Mouse (Mus musculus): ENCODE measurements around the gene 1810043G02Rik. TPM values are rescaled to one million over a fixed set of nuclear protein-coding genes. Genes with fewer than 3 reads are reported as not detected.

The 1810043G02Rik gene
- polyA plus RNA-seq, 1 experiment from 2014 or later: 34.2 TPM

Other genes with a start within 250 kb of the 1810043G02Rik start
- not detected in 2 replicates for gene Gm18596, start 235.9 kb upstream of the 1810043G02Rik start, polyA plus RNA-seq (2015; fragmentation: Nextera tagmentation; extraction: Ambion mirVana)
- not detected in 2 replicates for gene Gm9736, start 227.2 kb upstream of the 1810043G02Rik start, polyA plus RNA-seq (2015; fragmentation: Nextera tagmentation; extraction: Ambion mirVana)
- gene Gm3233, start 218.8 kb upstream of the 1810043G02Rik start, polyA plus RNA-seq (2015; fragmentation: Nextera tagmentation; extraction: Ambion mirVana): not detected in 2 replicates
- gene Gm3238, start 207.2 kb upstream of the 1810043G02Rik start, polyA plus RNA-seq (2015; fragmentation: Nextera tagmentation; extraction: Ambion mirVana): not detected in 2 replicates
- not detected in 2 replicates for gene Gm7138, start 201.6 kb upstream of the 1810043G02Rik start, polyA plus RNA-seq (2015; fragmentation: Nextera tagmentation; extraction: Ambion mirVana)
- not detected in 2 replicates for gene Gm3250, start 196.0 kb upstream of the 1810043G02Rik start, polyA plus RNA-seq (2015; fragmentation: Nextera tagmentation; extraction: Ambion mirVana)
- gene Gm7137, start 190.3 kb upstream of the 1810043G02Rik start, polyA plus RNA-seq (2015; fragmentation: Nextera tagmentation; extraction: Ambion mirVana): not detected in 2 replicates
- gene Gm9639, start 183.4 kb upstream of the 1810043G02Rik start, polyA plus RNA-seq (2015; fragmentation: Nextera tagmentation; extraction: Ambion mirVana): not detected in 2 replicates
- gene Gm19668, start 179.4 kb upstream of the 1810043G02Rik start, polyA plus RNA-seq (2015; fragmentation: Nextera tagmentation; extraction: Ambion mirVana): not detected in 2 replicates
- not detected in 2 replicates for gene Gm9507, start 166.7 kb upstream of the 1810043G02Rik start, polyA plus RNA-seq (2015; fragmentation: Nextera tagmentation; extraction: Ambion mirVana)
- gene Gm2696, start 163.8 kb upstream of the 1810043G02Rik start, polyA plus RNA-seq (2015; fragmentation: Nextera tagmentation; extraction: Ambion mirVana): not detected in 2 replicates
- not detected in 2 replicates for gene Krtap10-4, start 151.4 kb upstream of the 1810043G02Rik start, polyA plus RNA-seq (2015; fragmentation: Nextera tagmentation; extraction: Ambion mirVana)
- gene Krtap10-10, start 142.6 kb upstream of the 1810043G02Rik start, polyA plus RNA-seq (2015; fragmentation: Nextera tagmentation; extraction: Ambion mirVana): not detected in 2 replicates
- not detected in 2 replicates for gene Gm36176, start 131.7 kb upstream of the 1810043G02Rik start, polyA plus RNA-seq (2015; fragmentation: Nextera tagmentation; extraction: Ambion mirVana)
- not detected in 2 replicates for gene Gm10318, start 125.7 kb upstream of the 1810043G02Rik start, polyA plus RNA-seq (2015; fragmentation: Nextera tagmentation; extraction: Ambion mirVana)
- gene Gm3285, start 116.5 kb upstream of the 1810043G02Rik start, polyA plus RNA-seq (2015; fragmentation: Nextera tagmentation; extraction: Ambion mirVana): not detected in 2 replicates
- gene Lrrc3, start 76.0 kb upstream of the 1810043G02Rik start, polyA plus RNA-seq (2015; fragmentation: Nextera tagmentation; extraction: Ambion mirVana): 4.6 and 4.9 TPM in 2 replicates
- 0.59 and 0.95 TPM in 2 replicates for gene Trpm2, start 8.0 kb upstream of the 1810043G02Rik start, polyA plus RNA-seq (2015; fragmentation: Nextera tagmentation; extraction: Ambion mirVana)
- gene Pfkl, start 31.6 kb downstream of the 1810043G02Rik start, polyA plus RNA-seq (2015; fragmentation: Nextera tagmentation; extraction: Ambion mirVana): 190 and 194 TPM in 2 replicates
- 0.49 and 1.2 TPM in 2 replicates for gene Dnmt3l, start 63.4 kb downstream of the 1810043G02Rik start, polyA plus RNA-seq (2015; fragmentation: Nextera tagmentation; extraction: Ambion mirVana)
- gene Aire, start 65.1 kb downstream of the 1810043G02Rik start, polyA plus RNA-seq (2015; fragmentation: Nextera tagmentation; extraction: Ambion mirVana): 1.7 and 2.1 TPM in 2 replicates
- 8.5 and 9.5 TPM in 2 replicates for gene Icosl, start 90.8 kb downstream of the 1810043G02Rik start, polyA plus RNA-seq (2015; fragmentation: Nextera tagmentation; extraction: Ambion mirVana)
- gene D10Jhu81e, start 191.3 kb downstream of the 1810043G02Rik start, polyA plus RNA-seq (2015; fragmentation: Nextera tagmentation; extraction: Ambion mirVana): 50.7 and 54.7 TPM in 2 replicates
- 24.5 and 25.5 TPM in 2 replicates for gene Pwp2, start 206.6 kb downstream of the 1810043G02Rik start, polyA plus RNA-seq (2015; fragmentation: Nextera tagmentation; extraction: Ambion mirVana)

All from kidney, embryonic 16.5 days (tissue).